Mouse (Mus musculus) heart, adult 11 months (tissue): ENCODE data around the gene 1810055G02Rik.

Experiments
- DNase-seq: peaks from one replicate; pipeline ENCODE4 v3.0.0; 2022

The 1810055G02Rik gene

DNA sequence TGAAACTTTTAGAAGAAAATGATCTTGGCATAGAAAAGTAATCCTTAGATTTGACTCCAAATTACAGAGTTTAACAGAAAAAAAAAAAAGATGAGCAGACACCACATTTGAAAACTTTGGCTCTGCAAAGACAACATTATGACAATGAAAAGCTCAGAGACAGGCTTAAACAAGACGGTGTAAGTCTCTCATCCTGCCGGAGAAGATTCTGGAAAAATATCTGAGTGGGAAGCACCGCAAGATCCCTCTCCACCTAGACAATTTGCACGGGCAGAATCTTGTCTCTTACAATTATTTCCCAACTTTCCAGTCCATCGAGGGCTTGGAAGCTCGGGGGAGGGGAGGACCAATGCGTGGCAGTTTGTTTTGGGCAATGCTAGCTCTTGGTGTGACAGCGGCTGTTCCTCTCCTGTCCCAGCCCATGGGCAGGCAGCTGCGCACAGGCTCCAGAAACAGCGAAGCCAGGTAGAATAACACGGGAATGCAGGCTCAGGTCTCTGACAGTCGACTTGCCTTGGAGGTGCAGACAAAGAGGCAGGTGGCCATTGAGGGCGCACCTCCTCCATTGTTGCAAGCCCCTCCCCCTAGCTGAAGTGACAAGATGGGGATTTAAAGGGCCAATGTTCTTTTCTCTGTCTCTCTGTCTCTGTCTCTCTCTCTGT, 35.9 kb downstream of the 1810055G02Rik start:
- DNase-seq: peak; percentile 94

DNA sequence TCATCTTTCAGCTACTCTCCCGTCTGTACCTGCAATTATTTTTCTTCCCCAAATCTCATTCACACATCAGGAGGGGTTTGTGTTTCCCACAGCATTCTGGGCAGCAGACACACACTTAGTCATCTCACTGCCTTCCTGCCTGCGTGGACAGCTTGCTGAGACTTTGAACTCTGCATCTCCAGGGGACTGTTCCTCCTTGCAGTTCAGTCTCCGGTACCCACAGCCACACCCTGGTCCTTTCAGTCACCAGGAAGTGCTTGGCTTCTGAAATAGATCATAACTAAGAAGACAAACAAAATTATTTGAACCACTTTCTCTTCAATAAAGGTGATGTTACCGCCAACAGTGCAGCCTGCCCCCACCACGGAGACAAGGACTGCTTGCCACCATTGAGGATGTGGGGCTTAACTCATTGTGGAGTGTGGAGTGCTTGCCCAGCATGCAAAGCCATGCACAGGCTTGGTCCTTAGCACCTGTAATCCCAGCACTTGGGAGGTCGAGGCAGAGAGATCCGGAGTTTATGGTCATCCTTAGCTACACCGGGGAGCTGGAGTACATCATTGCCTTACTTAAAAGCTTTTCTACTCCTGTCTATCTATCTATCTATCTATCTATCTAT, 44.6 kb downstream of the 1810055G02Rik start:
- DNase-seq: peak; percentile 54

DNA sequence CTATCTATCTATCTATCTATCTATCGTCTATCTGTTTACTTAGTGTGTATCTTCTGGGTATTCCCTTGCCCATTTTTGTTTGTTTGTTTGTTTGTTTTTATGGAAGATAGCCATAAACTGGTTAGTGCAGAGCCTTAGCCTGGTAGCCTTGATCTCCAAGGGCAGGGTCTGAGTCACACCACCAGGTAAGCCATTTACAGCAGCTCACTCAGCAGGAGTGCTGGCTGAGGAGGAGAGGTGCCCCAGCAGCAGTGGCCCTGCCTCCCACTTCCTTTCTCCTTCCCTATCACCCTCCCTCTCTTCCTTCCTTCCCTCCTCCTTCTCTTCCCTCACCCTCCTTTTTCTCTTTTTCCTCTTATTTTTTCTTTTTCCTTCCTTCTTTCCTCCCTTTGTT, 45.1 kb downstream of the 1810055G02Rik start:
- DNase-seq: peak; percentile 62

DNA sequence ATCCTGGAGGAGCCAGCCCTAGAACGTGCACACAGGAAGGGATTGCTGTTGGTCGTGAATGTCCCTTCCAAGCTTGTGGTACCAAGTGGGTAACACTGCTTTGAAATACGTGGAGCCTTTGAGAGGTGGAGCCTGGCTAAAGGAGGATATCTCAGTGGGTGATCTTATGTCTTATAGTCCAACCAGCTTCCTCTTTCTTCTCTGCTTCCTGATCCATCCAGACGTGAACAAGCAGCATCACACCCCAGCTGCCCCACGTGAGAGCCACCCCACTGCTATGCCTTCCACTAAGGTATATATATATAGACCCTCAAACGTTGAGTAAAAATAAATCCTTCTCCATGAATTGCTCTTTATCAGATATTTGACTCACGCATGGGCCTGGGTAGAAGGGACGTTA, 45.6 kb downstream of the 1810055G02Rik start:
- no peak for DNase-seq

DNA sequence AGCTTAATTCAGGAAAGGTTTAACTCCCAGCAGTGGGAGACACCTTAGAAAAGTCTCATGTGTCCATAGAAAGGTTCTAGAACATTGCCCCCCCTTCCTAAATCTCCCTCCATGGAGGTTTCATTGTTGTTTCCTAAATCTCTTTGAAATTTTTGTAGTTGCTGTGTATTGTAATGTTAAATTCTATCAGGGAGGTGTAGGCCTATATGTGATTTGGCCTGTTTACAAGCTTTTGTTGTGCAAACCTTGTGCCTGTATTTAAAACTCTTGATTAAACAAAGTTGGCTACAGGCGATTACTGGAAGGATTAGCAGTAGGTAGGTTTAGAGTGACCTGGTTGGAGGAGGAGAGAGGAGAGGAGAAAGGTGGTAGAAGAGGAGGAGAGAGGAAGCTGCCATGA, 49.8 kb downstream of the 1810055G02Rik start:
- DNase-seq: no peak

DNA sequence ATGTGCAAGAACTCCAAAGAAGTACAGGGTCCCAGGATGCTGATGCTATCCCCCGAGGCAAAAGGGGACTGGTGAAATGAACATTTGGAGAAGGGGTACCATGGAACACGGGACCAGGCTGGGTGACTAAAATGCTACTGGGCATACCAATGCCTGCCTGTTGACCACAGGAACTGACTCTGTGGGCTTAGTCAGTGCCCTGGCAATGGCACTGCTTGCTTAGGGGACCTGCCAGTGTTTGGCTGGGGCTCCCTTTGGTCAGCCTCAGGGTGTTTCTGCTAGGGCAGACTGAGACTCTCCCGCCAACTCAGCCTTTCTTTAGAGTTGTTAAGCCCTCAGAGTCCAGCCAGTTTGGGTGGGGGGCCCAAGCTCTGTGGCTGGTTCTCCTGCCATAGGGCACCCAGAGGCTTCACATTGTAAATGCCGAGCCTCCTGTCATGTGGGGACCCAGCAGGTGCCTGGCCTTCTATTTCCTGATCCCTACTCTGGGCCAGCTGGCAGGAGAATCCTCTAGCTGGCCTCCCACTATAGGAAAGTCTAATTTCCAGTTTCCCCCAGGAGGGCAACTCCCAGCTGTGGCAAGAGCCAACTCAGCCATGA, 57.2 kb downstream of the 1810055G02Rik start:
- no peak for DNase-seq

DNA sequence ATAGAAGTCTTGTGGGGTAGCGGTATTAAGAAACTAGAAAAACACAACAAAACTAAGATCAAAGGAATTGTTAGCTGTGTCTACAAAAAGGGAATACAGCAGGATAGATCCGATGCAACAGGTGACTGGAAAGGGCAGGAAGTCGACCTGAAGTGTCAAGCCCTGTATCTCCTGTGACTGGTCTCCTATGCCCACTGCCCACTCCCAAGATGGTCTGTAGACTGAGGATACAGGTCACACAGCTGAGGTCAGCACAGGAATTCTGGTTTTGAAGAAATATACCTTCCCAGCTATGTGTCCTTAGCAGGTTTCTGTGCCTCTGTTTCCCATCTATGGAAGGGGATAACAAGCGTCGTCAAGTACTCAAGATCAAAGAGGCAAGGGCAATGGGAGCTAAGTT, 58.3 kb downstream of the 1810055G02Rik start:
- DNase-seq: peak; percentile 90

DNA sequence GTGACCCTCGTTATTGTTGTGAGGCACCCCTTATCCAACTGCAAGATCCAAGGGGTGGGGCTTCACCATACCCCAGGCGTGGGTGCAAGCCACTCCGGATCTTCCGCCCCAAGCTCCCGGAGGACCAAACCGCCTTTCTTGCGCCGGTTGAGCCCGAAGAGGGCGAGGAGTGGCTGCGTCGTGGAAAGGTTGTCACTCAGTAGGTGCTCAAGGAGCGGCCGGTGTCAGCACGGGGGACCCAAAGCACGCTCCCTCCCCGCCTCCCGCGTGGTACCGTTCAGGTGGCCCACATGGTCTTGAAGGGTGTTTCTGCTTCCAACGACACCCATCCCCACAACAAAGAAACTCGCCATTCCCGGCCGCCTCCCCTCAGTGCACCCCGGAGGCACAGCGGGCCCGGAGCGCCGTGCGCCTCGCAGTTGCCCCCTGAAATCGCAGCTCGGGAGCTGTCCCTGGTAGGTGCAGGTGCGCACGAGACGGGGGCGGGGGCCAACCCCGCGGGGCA, 59.2 kb downstream of the 1810055G02Rik start, which contains the start of gene Kmt5b:
TSS of gene Kmt5b (plus strand) at position 146 of the 505 bp plus-strand sequence.
- DNase-seq: no peak
